Mouse (Mus musculus): ENCODE measurements around the gene Klhl29.
A peak's percentile ranks its signal among the peaks of the same experiment; 100 is the strongest.

The Klhl29 gene

GRCm38 (mm10) chr12:5292316-5292715 lies 83.2 kb downstream of the Klhl29 start:
- DNase-seq, result no peak

GRCm38 (mm10) chr12:5285579-5285978 lies 89.9 kb downstream of the Klhl29 start:
- DNase-seq, result no peak

GRCm38 (mm10) chr12:5284961-5285360 lies 90.5 kb downstream of the Klhl29 start:
- DNase-seq, result peak; percentile 69 to 86

- no peak for DNase-seq
Observed at GRCm38 (mm10) chr12:5283654-5284053, 91.8 kb downstream of the Klhl29 start.

- DNase-seq, result no peak
Observed at GRCm38 (mm10) chr12:5282611-5283010, 92.9 kb downstream of the Klhl29 start.

GRCm38 (mm10) chr12:5279873-5280272 lies 95.6 kb downstream of the Klhl29 start:
- DNase-seq, result no peak

GRCm38 (mm10) chr12:5277028-5277427 lies 98.5 kb downstream of the Klhl29 start:
- DNase-seq, result peak; percentile 86 to 89

- DNase-seq, result no peak
Observed at GRCm38 (mm10) chr12:5275507-5275936, 100.0 kb downstream of the Klhl29 start.

GRCm38 (mm10) chr12:5274519-5274944 lies 101.0 kb downstream of the Klhl29 start:
- DNase-seq, result no peak

GRCm38 (mm10) chr12:5273316-5274047 lies 102.0 kb downstream of the Klhl29 start:
- DNase-seq, result no peak

- DNase-seq, result no peak
Observed at GRCm38 (mm10) chr12:5270527-5270926, 105.0 kb downstream of the Klhl29 start.

- no peak for DNase-seq
Observed at GRCm38 (mm10) chr12:5269936-5270335, 105.5 kb downstream of the Klhl29 start.

GRCm38 (mm10) chr12:5269061-5269460 lies 106.4 kb downstream of the Klhl29 start:
- no peak for DNase-seq

- no peak for DNase-seq
Observed at GRCm38 (mm10) chr12:5268188-5268612, 107.3 kb downstream of the Klhl29 start.

GRCm38 (mm10) chr12:5267271-5268187 lies 108.0 kb downstream of the Klhl29 start:
- DNase-seq, result no peak

GRCm38 (mm10) chr12:5266773-5267172 lies 108.7 kb downstream of the Klhl29 start:
- no peak for DNase-seq

- no peak for DNase-seq
Observed at GRCm38 (mm10) chr12:5261476-5261875, 114.0 kb downstream of the Klhl29 start.

GRCm38 (mm10) chr12:5258779-5259178 lies 116.7 kb downstream of the Klhl29 start:
- DNase-seq, result no peak

- DNase-seq, result no peak
Observed at GRCm38 (mm10) chr12:5257174-5257573, 118.3 kb downstream of the Klhl29 start.

GRCm38 (mm10) chr12:5255079-5255478 lies 120.4 kb downstream of the Klhl29 start:
- no peak for DNase-seq

GRCm38 (mm10) chr12:5254246-5254982 lies 121.1 kb downstream of the Klhl29 start:
- DNase-seq, result no peak

GRCm38 (mm10) chr12:5253289-5254005 lies 122.0 kb downstream of the Klhl29 start:
- DNase-seq, result no peak

Data from kidney, postnatal 25 days (tissue).